Mouse (Mus musculus) testis, adult 2 months (tissue): ENCODE measurements around the gene Nxph3.

Source experiments
- CTCF ChIP-seq: fragments of 200-500 bp; IDR thresholded peaks from 2 replicates; pipeline ENCODE4 v1.5.1; 2012; ENCODE audit warnings: low read depth, mild to moderate bottlenecking, inconsistent platforms, low read length, moderate library complexity; ENCODE audit not compliant: control insufficient read depth, insufficient read depth, insufficient replicate concordance
- POLR2A ChIP-seq: fragments of 200-500 bp; IDR thresholded peaks from 2 replicates; pipeline ENCODE4 v1.6.1; 2012; ENCODE audit warnings: low read depth, mild to moderate bottlenecking, inconsistent platforms, low read length, moderate library complexity; ENCODE audit not compliant: control insufficient read depth

- TF ChIP-seq POLR2A = no peak
- TF ChIP-seq CTCF = no peak
These were observed 40.9 kb downstream of the Nxph3 start for GRCm38 (mm10) chr11:95473456-95473855.
